Mouse (Mus musculus) kidney, adult 2 months (tissue): ENCODE measurements around the gene Brms1. TPM values are rescaled to one million over a fixed set of nuclear protein-coding genes. Genes with fewer than 3 reads are reported as not detected.

Experiments used
- DNase-seq: peaks from one replicate; pipeline ENCODE4 v3.0.0; 2021
- H3K27ac ChIP-seq: fragments of 200-500 bp; 2 replicates; pipeline ENCODE4 v1.5.1; 2012; ENCODE audit warnings: low read depth, low read length, control low read depth, inconsistent platforms; ENCODE audit not compliant: insufficient read depth
- H3K27me3 ChIP-seq: fragments of 200-500 bp; replicated peaks from 2 replicates; pipeline ENCODE4 v1.6.1; 2012; ENCODE audit warnings: mild to moderate bottlenecking, moderate library complexity, low read length, inconsistent platforms; ENCODE audit not compliant: control insufficient read depth, insufficient read depth
- H3K36me3 ChIP-seq: fragments of 200-500 bp; 2 replicates; pipeline ENCODE4 v1.6.1; 2012; ENCODE audit warnings: mild to moderate bottlenecking, moderate library complexity, low read length, inconsistent platforms; ENCODE audit not compliant: control insufficient read depth, insufficient read depth
- H3K4me1 ChIP-seq: fragments of 200-500 bp; 2 replicates; pipeline ENCODE4 v1.6.1; 2011; ENCODE audit warnings: low read length; ENCODE audit not compliant: control insufficient read depth, insufficient read depth
- H3K4me3 ChIP-seq: fragments of 200-500 bp; 2 replicates; pipeline ENCODE4 v1.5.1; 2011; ENCODE audit warnings: mild to moderate bottlenecking, low read depth, low read length, control low read depth; ENCODE audit not compliant: insufficient read depth
- CTCF ChIP-seq: fragments of 200-500 bp; conservative IDR thresholded peaks from 2 replicates; pipeline ENCODE4 v1.5.1; 2011; ENCODE audit warnings: low read depth, mild to moderate bottlenecking, control low read depth, low read length, moderate library complexity, mixed read lengths; ENCODE audit not compliant: insufficient read depth, insufficient read length
- POLR2A ChIP-seq: fragments of 200-500 bp; IDR thresholded peaks from one replicate; pipeline ENCODE4 v1.6.1; 2011; ENCODE audit warnings: low read depth, low read length, control low read depth
- WGBS: fragments of 180-500 bp; shearing (Covaris S2); methylation state at CpG from one replicate; pipeline ENCODE4 v1.1.7; 2018; 5-methylcytosine and 5-hydroxymethylcytosine counted together
- polyA plus RNA-seq: library from polyadenylated mRNA; depleted of rRNA; stranded (reverse); fragments of >200 nt; gene quantifications from 2 replicates; pipeline ENCODE4 v1.2.3, GENCODE M21; 2012

Gene Brms1
- polyA plus RNA-seq, 1 experiment, result 38.7 TPM

GRCm38 (mm10) chr19:5021416-5021815, 19.7 kb upstream of the Brms1 start:
- no peak overlapping the region for H3K27ac ChIP-seq
- WGBS, result 74% methylated on average over 2 of the region's 2 CpGs
- TF ChIP-seq POLR2A, result no peak
- TF ChIP-seq CTCF, result no peak
- no peaks in the 10 kb centered on the region for H3K36me3 ChIP-seq
- H3K4me1 ChIP-seq, result peaks cover 1% of the 10 kb centered on the region; the same call in 1 of the 2 replicates
- no peak overlapping the region for H3K4me3 ChIP-seq
- no peaks in the 10 kb centered on the region for H3K27me3 ChIP-seq
- no peak for DNase-seq

DNA sequence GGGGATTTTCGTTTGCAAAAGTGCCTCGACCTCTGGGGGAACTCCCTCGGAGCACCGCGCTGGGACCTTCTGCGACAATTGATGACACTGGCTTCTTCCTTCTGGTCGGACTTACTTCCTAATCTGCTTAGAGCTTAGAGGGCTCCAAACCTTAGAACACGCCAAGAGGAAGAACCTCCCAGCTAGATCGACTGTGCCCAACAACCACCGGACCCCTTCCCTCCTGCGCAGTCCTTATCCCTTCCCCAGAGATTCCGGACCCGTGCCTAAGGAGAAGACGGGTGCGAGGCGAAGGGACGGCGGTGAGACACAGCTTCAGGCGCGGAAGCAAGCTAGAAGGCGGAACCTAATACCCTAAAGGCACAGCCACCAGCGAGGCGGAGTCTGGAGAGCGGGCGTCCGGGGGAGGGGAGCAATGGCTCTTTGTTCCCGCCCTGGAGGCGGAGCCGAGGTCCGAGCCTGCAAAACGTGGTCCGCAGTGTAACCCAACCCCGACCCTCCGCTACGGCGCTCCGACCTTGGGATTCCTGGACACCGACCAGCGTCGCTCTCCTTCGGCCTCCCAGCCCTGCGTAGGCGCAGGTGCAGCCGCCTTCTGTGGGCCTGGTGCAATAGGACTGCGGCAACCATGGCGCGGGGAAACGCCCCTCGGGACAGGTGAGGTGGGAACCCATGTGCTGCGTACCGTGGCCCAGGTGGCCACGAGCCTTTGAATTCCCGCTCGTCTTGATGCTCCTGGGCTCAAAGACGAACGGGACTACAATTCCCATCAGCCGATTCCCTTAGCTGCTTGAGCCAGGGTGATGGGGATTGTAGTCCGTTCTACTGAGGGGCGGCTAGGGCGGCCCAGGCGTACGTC, 17.3 kb upstream of the Brms1 start, which contains the start of gene Slc29a2:
Gene Slc29a2, plus strand, starts transcription at position 240 of the 859 bp plus-strand sequence.
- under 1% methylated on average over 62 of the region's 62 CpGs for WGBS
- peak; percentile 96 for DNase-seq
- Histone ChIP-seq H3K4me3 (peak within 1 kb of the TSS; percentile 98), H3K36me3 (no peaks in the 10 kb centered on the region), H3K4me1 (no peaks in the 10 kb centered on the region), H3K27me3 (no peaks in the 10 kb centered on the region), H3K27ac (peak within 1 kb of the TSS; percentile 91)
- TF ChIP-seq POLR2A (peak; percentile 85), CTCF (no peak)

DNA sequence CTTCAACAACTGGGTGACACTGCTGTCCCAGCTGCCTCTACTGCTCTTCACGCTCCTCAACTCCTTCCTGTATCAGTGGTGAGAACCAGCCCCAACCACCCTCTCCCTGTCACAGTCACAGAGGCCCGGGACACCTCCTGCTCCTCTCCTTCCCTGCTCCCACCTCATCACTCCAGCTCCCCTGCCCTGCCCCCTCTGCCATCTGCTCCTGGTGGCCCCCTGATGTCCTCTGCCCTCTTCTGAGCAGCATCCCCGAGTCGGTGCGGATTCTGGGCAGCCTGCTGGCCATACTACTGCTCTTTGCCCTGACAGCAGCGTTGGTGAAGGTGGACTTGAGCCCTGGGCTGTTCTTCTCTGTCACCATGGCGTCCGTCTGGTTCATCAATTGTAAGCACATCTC, 15.0 kb upstream of the Brms1 start:
- Histone ChIP-seq H3K36me3 (no peaks in the 10 kb centered on the region), H3K27ac (no peak overlapping the region), H3K4me3 (no peak overlapping the region), H3K27me3 (no peaks in the 10 kb centered on the region), H3K4me1 (no peaks in the 10 kb centered on the region)
- 88% methylated on average over 8 of the region's 8 CpGs for WGBS
- no peak for DNase-seq
- TF ChIP-seq POLR2A, result no peak
- TF ChIP-seq CTCF, result no peak

GRCm38 (mm10) chr19:5032686-5033085, 8.5 kb upstream of the Brms1 start:
- 84% methylated on average over 3 of the region's 3 CpGs for WGBS
- no peak overlapping the region for H3K27ac ChIP-seq
- no peaks in the 10 kb centered on the region for H3K27me3 ChIP-seq
- H3K4me1 ChIP-seq, result no peaks in the 10 kb centered on the region
- H3K36me3 ChIP-seq, result no peaks in the 10 kb centered on the region
- TF ChIP-seq CTCF (no peak), POLR2A (no peak)
- H3K4me3 ChIP-seq, result no peak overlapping the region
- DNase-seq, result no peak

- H3K27me3 ChIP-seq, result no peaks in the 10 kb centered on the region
- no peak overlapping the region for H3K4me3 ChIP-seq
- no peak for TF ChIP-seq CTCF
- TF ChIP-seq POLR2A, result no peak
- 80% methylated on average over 4 of the region's 4 CpGs for WGBS
- peaks cover 9% of the 10 kb centered on the region for H3K4me1 ChIP-seq
- no peak for DNase-seq
- no peaks in the 10 kb centered on the region for H3K36me3 ChIP-seq
- no peak overlapping the region for H3K27ac ChIP-seq
These were observed 4.6 kb upstream of the Brms1 start for GRCm38 (mm10) chr19:5036577-5036976.

- no peaks in the 10 kb centered on the region for H3K36me3 ChIP-seq
- WGBS, result 6% methylated on average over 32 of the region's 32 CpGs
- TF ChIP-seq CTCF (no peak), POLR2A (no peak)
- peak overlapping the region; percentile 77 for H3K4me3 ChIP-seq
- H3K27ac ChIP-seq, result no peak overlapping the region
- peaks cover 13% of the 10 kb centered on the region for H3K4me1 ChIP-seq
- DNase-seq, result peak; percentile 81
- no peaks in the 10 kb centered on the region for H3K27me3 ChIP-seq
These were observed 3.2 kb upstream of the Brms1 start for GRCm38 (mm10) chr19:5037678-5038571.

DNA sequence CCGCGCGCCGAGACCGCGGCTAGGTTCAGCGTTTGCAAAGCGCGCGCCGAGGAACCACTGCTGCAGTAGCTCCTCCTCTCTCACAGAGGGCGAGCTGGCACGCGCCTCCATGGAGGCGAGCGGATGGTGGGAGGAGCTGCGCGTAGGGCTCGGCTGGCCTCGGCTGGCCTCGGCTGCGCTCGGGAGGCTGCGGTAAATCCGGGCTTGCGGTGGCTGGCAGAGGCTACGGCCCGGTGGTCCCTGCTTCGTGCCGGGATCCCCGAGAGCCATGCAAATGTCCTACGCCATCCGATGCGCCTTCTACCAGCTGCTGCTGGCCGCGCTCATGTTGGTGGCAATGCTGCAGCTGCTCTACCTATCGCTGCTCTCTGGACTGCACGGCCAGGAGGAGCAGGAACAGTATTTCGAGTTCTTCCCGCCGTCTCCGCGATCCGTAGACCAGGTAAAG, 2.4 kb upstream of the Brms1 start, which contains the start of the genes B4gat1 and AC124502.3:
Gene B4gat1, plus strand, starts transcription at position 118 of the 448 bp plus-strand sequence.
Gene AC124502.3, plus strand, starts transcription at position 183 of the 448 bp plus-strand sequence.
- DNase-seq, result peak; percentile 92
- H3K36me3 ChIP-seq, result no peaks in the 10 kb centered on the region
- TF ChIP-seq POLR2A (no peak), CTCF (peak; percentile 40; the same call in 1 of the 2 replicates)
- H3K27ac ChIP-seq, result peak within 1 kb of the TSS; percentile 19; the same call in 1 of the 2 replicates
- peaks cover 13% of the 10 kb centered on the region for H3K4me1 ChIP-seq
- H3K4me3 ChIP-seq, result peak within 1 kb of the TSS; percentile 77
- no peaks in the 10 kb centered on the region for H3K27me3 ChIP-seq
- under 1% methylated on average over 44 of the region's 44 CpGs for WGBS
